In the genomic region with DNA sequence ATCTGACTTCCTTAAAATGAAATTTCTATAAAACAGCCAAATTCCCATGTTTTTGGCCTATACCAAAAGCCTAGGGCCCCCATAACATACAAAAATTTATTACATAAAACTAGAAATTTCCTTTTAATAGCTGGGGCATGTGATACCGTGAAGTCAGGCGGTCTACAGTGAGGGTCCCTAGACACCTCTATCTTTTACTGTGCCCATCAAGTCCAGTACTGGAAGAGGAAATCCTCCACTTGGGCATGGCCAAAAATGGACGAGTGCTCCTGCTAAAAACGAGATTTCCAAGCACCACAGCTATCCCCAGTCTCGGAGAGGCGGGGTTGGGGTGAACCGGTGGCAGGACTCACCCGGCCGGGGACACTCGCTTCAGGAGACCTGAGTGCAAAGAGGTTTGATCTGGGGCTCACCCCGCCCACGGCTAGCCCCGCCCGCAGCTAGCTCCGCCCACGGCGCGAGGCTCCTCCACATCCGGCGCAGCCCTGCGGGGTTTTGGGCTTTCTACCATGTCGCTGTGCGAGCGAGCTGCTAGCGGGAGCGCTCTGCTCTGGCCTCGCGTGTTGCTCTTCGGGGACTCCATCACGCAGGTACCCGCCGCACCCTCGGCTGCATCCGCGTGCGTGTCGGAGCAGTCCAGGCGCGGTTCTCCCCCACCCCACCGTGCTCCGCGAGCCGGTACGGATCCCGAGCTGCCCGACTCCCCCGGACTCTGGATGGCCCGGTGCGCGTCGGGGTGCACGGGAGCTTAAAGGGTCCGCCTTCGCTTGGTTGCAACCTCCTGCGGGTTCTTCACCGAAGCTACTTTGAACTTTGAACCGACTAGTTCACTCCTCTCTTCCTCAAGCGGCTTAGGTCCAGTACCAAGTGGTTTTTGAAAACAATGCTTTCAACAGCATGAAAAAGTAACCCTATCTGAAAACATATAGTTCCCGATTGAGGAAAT, we compare ENCODE assay signal across 8 mouse cellular contexts. TPM values are rescaled to one million over a fixed set of nuclear protein-coding genes. Genes with fewer than 3 reads are reported as not detected.
DNase-seq lines count a peak whose midpoint lies in the region; ATAC-seq lines count a peak whose summit lies in the region.

A gene (plus strand): TSS at position 467 of the 946 bp plus-strand sequence.

- no peaks in the 10 kb centered on the region for H3K27me3 ChIP-seq in hindbrain, embryonic 15.5 days

- peak; percentile 90 for ATAC-seq in hindbrain, embryonic 15.5 days (ENCODE audit: low FRiP score, low read depth)

- DNase-seq in T-cell, adult 2 months (ENCODE audit: low spot score), result peak; percentile 88
- peak; percentile 79 to 85 for DNase-seq in cerebellum, postnatal 36 days
- peak; percentile 78 to 80 for DNase-seq in frontal cortex, postnatal 36 days (ENCODE audit: low spot score in 2 of 2)
- DNase-seq in left cerebral cortex, adult 11 months (ENCODE audit: low spot score), result peak; percentile 47
- peak; percentile 90 for DNase-seq in lung, postnatal 4 days
- peak; percentile 46 for DNase-seq in retina, postnatal 7 days (ENCODE audit: low read depth, low spot score)
- DNase-seq in urinary bladder, adult 2 months (ENCODE audit: low spot score), result peak; percentile 79

- H3K9me3 ChIP-seq in hindbrain, embryonic 15.5 days, result no peaks in the 10 kb centered on the region

- peaks cover 30% of the 10 kb centered on the region for H3K36me3 ChIP-seq in hindbrain, embryonic 15.5 days

- H3K4me1 ChIP-seq in hindbrain, embryonic 15.5 days (replicated peaks), result peaks cover 15% of the 10 kb centered on the region

- H3K4me2 ChIP-seq in hindbrain, embryonic 15.5 days, result peak within 1 kb of the TSS; percentile 81

- WGBS in hindbrain, embryonic 15.5 days, result 2% methylated on average over 59 of the region's 59 CpGs

- peak within 1 kb of the TSS; percentile 75 for H3K27ac ChIP-seq in hindbrain, embryonic 15.5 days (replicated peaks)

- peak within 1 kb of the TSS; percentile 67 for H3K4me3 ChIP-seq in hindbrain, embryonic 15.5 days

- H3K9ac ChIP-seq in hindbrain, embryonic 15.5 days, result peak within 1 kb of the TSS; percentile 67

RNA-seq across cellular contexts. Expression of the gene that starts here (rescaled TPM):
- 30.2 and 30.9 TPM in 2 replicates for polyA plus RNA-seq in hindbrain, embryonic 15.5 days (2015; fragmentation: Nextera tagmentation; extraction: Ambion mirVana)
- 106 and 150 TPM in 2 replicates for polyA plus RNA-seq in urinary bladder, adult 2 months (2012; rRNA removed)

Comparison
In these comparisons a context has a peak if more than half of its experiments do, and no peak if none do; other contexts are left out.
1. Peak in every context shown above with its lines: DNase-seq, ATAC-seq, H3K4me3 ChIP-seq and H3K27ac ChIP-seq.